Comparison of ENCODE assay signal across 7 mouse cellular contexts in genomic region chr4:119105704-119106103, GRCm38 (mm10). TPM values are rescaled to one million over a fixed set of nuclear protein-coding genes. Genes with fewer than 3 reads are reported as not detected.
A peak's percentile ranks its signal among the peaks of the same experiment; 100 is the strongest.
DNase-seq lines count a peak whose midpoint lies in the region; ATAC-seq and TF ChIP-seq lines count a peak whose summit lies in the region.

No protein-coding gene starts in this region.

- peak; percentile 92 for DNase-seq in T-cell, adult 2 months (ENCODE audit: low spot score)
- DNase-seq in cerebellum, postnatal 36 days: peak; percentile 24 to 26
- peak; percentile 21 for DNase-seq in gastrocnemius, postnatal 10 days
- peak; percentile 81 for DNase-seq in intestine, embryonic 14.5 days (ENCODE audit: low spot score)
- DNase-seq in liver: peak; percentile 97
- peak; percentile 54 for DNase-seq in midbrain, postnatal 0 days (ENCODE audit: low spot score)
- peak; percentile 84 to 86 for DNase-seq in spleen, postnatal 36 days (ENCODE audit: low spot score in 2 of 2)

- peak overlapping the region; percentile 71 for H3K27ac ChIP-seq in intestine, embryonic 14.5 days (ENCODE audit: low read depth)
- H3K27ac ChIP-seq in midbrain, postnatal 0 days (ENCODE audit: low read depth, low read length): no peak overlapping the region

- H3K36me3 ChIP-seq in intestine, embryonic 14.5 days (ENCODE audit: control insufficient read depth, insufficient read depth, low read length): no peaks in the 10 kb centered on the region
- no peaks in the 10 kb centered on the region for H3K36me3 ChIP-seq in midbrain, postnatal 0 days (ENCODE audit: insufficient read depth, low read length)

- no peak for TF ChIP-seq CTCF in midbrain, postnatal 0 days (IDR thresholded peaks at IDR 0.05)

- no peaks in the 10 kb centered on the region for H3K27me3 ChIP-seq in intestine, embryonic 14.5 days (replicated peaks; ENCODE audit: control insufficient read depth, insufficient read depth, low read length)
- H3K27me3 ChIP-seq in midbrain, postnatal 0 days (ENCODE audit: insufficient read depth, low read length): no peaks in the 10 kb centered on the region

- H3K4me1 ChIP-seq in intestine, embryonic 14.5 days (replicated peaks; ENCODE audit: control insufficient read depth, insufficient read depth, low read length): peaks cover 31% of the 10 kb centered on the region
- H3K4me1 ChIP-seq in midbrain, postnatal 0 days (ENCODE audit: insufficient read depth, low read length): no peaks in the 10 kb centered on the region

- whole genome bisulfite sequencing in intestine, embryonic 14.5 days: under 1% methylated on average over 18 of the region's 18 CpGs
- WGBS in midbrain, postnatal 0 days: under 1% methylated on average over 18 of the region's 18 CpGs

- H3K4me3 ChIP-seq in intestine, embryonic 14.5 days (ENCODE audit: low read depth, low read length): peak overlapping the region; percentile 22
- peak overlapping the region; percentile 36 for H3K4me3 ChIP-seq in midbrain, postnatal 0 days (ENCODE audit: low read depth, low read length)

- H3K9me3 ChIP-seq in intestine, embryonic 14.5 days (ENCODE audit: control insufficient read depth, low read length): no peaks in the 10 kb centered on the region
- H3K9me3 ChIP-seq in midbrain, postnatal 0 days (ENCODE audit: low read length): no peaks in the 10 kb centered on the region

- H3K4me2 ChIP-seq in intestine, embryonic 14.5 days (ENCODE audit: low read length): peak overlapping the region; percentile 55
- H3K4me2 ChIP-seq in midbrain, postnatal 0 days (ENCODE audit: low read depth, low read length, poor library complexity, severe bottlenecking): peak overlapping the region; percentile 77

- peak; percentile 59 for ATAC-seq in intestine, embryonic 14.5 days (replicated peaks; ENCODE audit: low FRiP score, low TSS enrichment, low read depth)
- ATAC-seq in midbrain, postnatal 0 days (ENCODE audit: low FRiP score): peak; percentile 34

- peak overlapping the region; percentile 51 for H3K9ac ChIP-seq in intestine, embryonic 14.5 days (ENCODE audit: low read length)
- H3K9ac ChIP-seq in midbrain, postnatal 0 days (replicated peaks; ENCODE audit: low read length, poor library complexity, severe bottlenecking): peak overlapping the region; percentile 59

RNA-seq across cellular contexts. Expression of gene Slc2a1, which starts 2.8 kb away (rescaled TPM):
- 1 to 10 TPM; 5.2 to 5.4 TPM for total RNA-seq in gastrocnemius, postnatal 10 days (2021)
- 131 and 132 TPM in 2 replicates for polyA plus RNA-seq in intestine, embryonic 14.5 days (2014; fragmentation: Nextera tagmentation; extraction: Ambion mirVana)
- 85.1 and 104 TPM in 2 replicates for total RNA-seq in midbrain, postnatal 0 days (2014; rRNA removed)
- 43.1 and 46.4 TPM in 2 replicates for polyA plus RNA-seq in midbrain, postnatal 0 days (2015; fragmentation: Nextera tagmentation; extraction: Ambion mirVana)

Comparison
In these comparisons a context has a peak if more than half of its experiments do, and no peak if none do; other contexts are left out.
1. DNase-seq: peak in every context shown above with its lines; median percentile 97 in liver; 92 in T-cell, adult 2 months; 85 in spleen, postnatal 36 days; 81 in intestine, embryonic 14.5 days; 54 in midbrain, postnatal 0 days; 25 in cerebellum, postnatal 36 days; 21 in gastrocnemius, postnatal 10 days.
2. RNA of gene Slc2a1, which starts 2.8 kb away (total RNA-seq): 85.1 to 104 TPM in midbrain, postnatal 0 days; 5.2 to 5.4 TPM in gastrocnemius, postnatal 10 days; every median in the first group is over 10 times any median in the second.